Mouse (Mus musculus) limb, embryonic 12.5 days (tissue): ENCODE results near the gene Il9. TPM values are rescaled to one million over a fixed set of nuclear protein-coding genes. Genes with fewer than 3 reads are reported as not detected.

Source experiments
- ATAC-seq: fragments of 200-750 bp; cut with Nextera tagmentation; 2 replicates; pipeline ENCODE4 v1.8.0; 2017; ENCODE audit warnings: low read depth, moderate TSS enrichment; ENCODE audit not compliant: insufficient number of reproducible peaks, insufficient read depth, low FRiP score, low TSS enrichment
- H3K27ac ChIP-seq: fragments of 300-500 bp; sonication (generic); 2 replicates; pipeline ENCODE4 v1.5.1; 2016; ENCODE audit warnings: mild to moderate bottlenecking, moderate library complexity
- H3K27me3 ChIP-seq: fragments of 300-500 bp; sonication (generic); 2 replicates; pipeline ENCODE4 v1.6.1; 2016; ENCODE audit warnings: mild to moderate bottlenecking, moderate library complexity
- H3K36me3 ChIP-seq: fragments of 300-500 bp; sonication (generic); 2 replicates; pipeline ENCODE4 v1.6.1; 2016; ENCODE audit warnings: mild to moderate bottlenecking, moderate library complexity
- H3K4me1 ChIP-seq: fragments of 300-500 bp; sonication (generic); replicated peaks from 2 replicates; pipeline ENCODE4 v1.6.1; 2016
- H3K4me2 ChIP-seq: fragments of 300-500 bp; sonication (generic); 2 replicates; pipeline ENCODE4 v1.6.1; 2016; ENCODE audit warnings: mild to moderate bottlenecking, moderate library complexity
- H3K4me3 ChIP-seq: fragments of 300-500 bp; sonication (generic); replicated peaks from 2 replicates; pipeline ENCODE4 v1.5.1; 2016; ENCODE audit warnings: mild to moderate bottlenecking
- H3K9ac ChIP-seq: fragments of 300-500 bp; sonication (generic); replicated peaks from 2 replicates; pipeline ENCODE4 v1.6.1; 2016; ENCODE audit warnings: mild to moderate bottlenecking, moderate library complexity
- H3K9me3 ChIP-seq: fragments of 300-500 bp; sonication (generic); 2 replicates; pipeline ENCODE4 v1.6.1; 2016; ENCODE audit warnings: mild to moderate bottlenecking, moderate library complexity
- WGBS: fragments of 180-500 bp; shearing (Covaris S2); methylation state at CpG from one replicate; pipeline ENCODE4 v1.1.7; 2016; 5-methylcytosine and 5-hydroxymethylcytosine counted together
- polyA plus RNA-seq: library from polyadenylated mRNA; unstranded; fragments of >200 nt; fragmentation: Nextera tagmentation; extraction: Ambion mirVana; gene quantifications from 2 replicates; pipeline ENCODE4 v1.2.1, GENCODE M21; 2016

The Il9 gene
- polyA plus RNA-seq, 1 experiment from 2014 or later, result not detected

DNA sequence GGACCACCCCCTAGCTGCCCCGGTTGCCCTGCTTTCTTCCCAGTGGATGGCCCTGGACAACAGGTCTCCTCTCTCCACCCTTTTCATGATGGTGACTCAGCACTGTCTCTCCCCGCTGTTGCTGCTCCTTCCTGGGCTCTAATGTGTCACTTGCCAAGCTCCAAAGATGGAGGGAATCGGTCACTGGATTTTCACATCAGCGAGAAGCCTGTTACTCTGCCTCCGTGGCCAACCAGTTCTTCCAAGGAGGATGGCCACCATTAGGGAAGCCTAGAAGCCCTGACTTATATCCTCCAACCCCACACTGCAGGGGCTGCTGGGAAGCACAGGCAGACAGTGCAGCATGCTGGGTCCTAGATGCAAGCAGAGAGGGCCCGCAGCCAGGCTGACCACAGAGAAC lies 10.8 kb downstream of the Il9 start:
- H3K4me2 ChIP-seq, result no peak overlapping the region
- H3K4me3 ChIP-seq, result no peak overlapping the region
- H3K4me1 ChIP-seq, result peaks cover 6% of the 10 kb centered on the region
- 87% methylated on average over 6 of the region's 6 CpGs for WGBS
- H3K9me3 ChIP-seq, result no peaks in the 10 kb centered on the region
- H3K27me3 ChIP-seq, result no peaks in the 10 kb centered on the region; the same call in 1 of the 2 replicates
- H3K9ac ChIP-seq, result no peak overlapping the region
- no peaks in the 10 kb centered on the region for H3K36me3 ChIP-seq
- no peak for ATAC-seq
- H3K27ac ChIP-seq, result no peak overlapping the region

- no peak for ATAC-seq
- Histone ChIP-seq H3K4me2 (no peak overlapping the region), H3K27me3 (peaks cover 2% of the 10 kb centered on the region), H3K36me3 (no peaks in the 10 kb centered on the region), H3K4me1 (peaks cover 6% of the 10 kb centered on the region), H3K27ac (no peak overlapping the region), H3K9ac (no peak overlapping the region), H3K4me3 (no peak overlapping the region), H3K9me3 (no peaks in the 10 kb centered on the region)
- 88% methylated on average over 4 of the region's 4 CpGs for WGBS
Observed at GRCm38 (mm10) chr13:56468536-56468935, 13.5 kb downstream of the Il9 start.

DNA sequence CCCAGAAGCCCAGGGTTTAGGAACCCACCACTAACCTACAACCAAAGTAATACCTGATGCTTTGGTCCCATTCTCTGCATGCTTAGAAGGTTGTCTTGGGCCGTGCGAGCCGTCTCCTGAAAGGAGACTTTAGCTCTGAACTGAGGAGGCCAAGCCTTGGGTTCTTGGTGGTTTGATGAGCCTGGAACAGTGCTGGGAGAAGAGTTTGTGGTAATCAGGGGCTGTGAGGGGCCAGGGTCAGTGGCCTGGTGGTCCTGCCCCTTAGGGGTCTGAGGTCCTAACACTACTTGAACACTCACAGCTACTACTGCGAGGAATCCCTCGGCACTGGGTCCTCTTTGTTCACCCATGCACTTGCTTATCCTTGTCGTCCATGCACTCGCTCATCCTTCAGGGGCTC lies 14.3 kb downstream of the Il9 start:
- H3K4me1 ChIP-seq, result peaks cover 6% of the 10 kb centered on the region
- H3K36me3 ChIP-seq, result no peaks in the 10 kb centered on the region
- no peak overlapping the region for H3K4me3 ChIP-seq
- H3K9me3 ChIP-seq, result no peaks in the 10 kb centered on the region
- no peak for ATAC-seq
- H3K9ac ChIP-seq, result no peak overlapping the region
- H3K27me3 ChIP-seq, result peaks cover 4% of the 10 kb centered on the region
- no peak overlapping the region for H3K4me2 ChIP-seq
- H3K27ac ChIP-seq, result no peak overlapping the region
- WGBS, result 88% methylated on average over 7 of the region's 7 CpGs

- Histone ChIP-seq H3K4me1 (no peaks in the 10 kb centered on the region; the same call in 1 of the 2 replicates), H3K4me3 (no peak overlapping the region), H3K9me3 (no peaks in the 10 kb centered on the region), H3K27ac (no peak overlapping the region), H3K9ac (no peak overlapping the region), H3K4me2 (no peak overlapping the region), H3K36me3 (no peaks in the 10 kb centered on the region), H3K27me3 (peaks cover 4% of the 10 kb centered on the region)
- no peak for ATAC-seq
- 67% methylated on average over 6 of the region's 6 CpGs for WGBS
Observed at GRCm38 (mm10) chr13:56463750-56464149, 18.3 kb downstream of the Il9 start.

DNA sequence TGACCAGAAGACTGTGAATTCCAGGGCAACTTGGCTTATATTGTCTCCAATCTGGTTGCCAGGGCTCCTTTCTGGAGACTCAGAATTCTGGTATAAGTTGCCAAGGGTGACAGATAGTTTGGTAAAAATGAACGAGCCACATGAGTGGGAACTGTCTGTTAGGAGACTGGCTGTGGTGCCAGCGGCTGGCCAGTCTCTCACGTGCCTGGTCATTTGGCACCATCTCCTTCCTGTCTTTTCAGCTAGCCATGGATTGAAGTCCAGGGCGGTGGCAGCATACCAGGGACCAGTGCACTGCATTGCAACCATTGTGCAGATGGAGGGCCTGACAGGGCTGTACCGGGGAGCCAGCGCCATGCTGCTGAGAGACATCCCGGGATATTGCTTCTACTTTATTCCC lies 18.8 kb downstream of the Il9 start:
- H3K36me3 ChIP-seq, result no peaks in the 10 kb centered on the region
- no peak for ATAC-seq
- peaks cover 4% of the 10 kb centered on the region for H3K27me3 ChIP-seq
- no peaks in the 10 kb centered on the region; the same call in 1 of the 2 replicates for H3K4me1 ChIP-seq
- no peak overlapping the region for H3K4me3 ChIP-seq
- no peak overlapping the region for H3K4me2 ChIP-seq
- H3K9ac ChIP-seq, result no peak overlapping the region
- H3K27ac ChIP-seq, result no peak overlapping the region
- 88% methylated on average over 7 of the region's 7 CpGs for WGBS
- H3K9me3 ChIP-seq, result no peaks in the 10 kb centered on the region

DNA sequence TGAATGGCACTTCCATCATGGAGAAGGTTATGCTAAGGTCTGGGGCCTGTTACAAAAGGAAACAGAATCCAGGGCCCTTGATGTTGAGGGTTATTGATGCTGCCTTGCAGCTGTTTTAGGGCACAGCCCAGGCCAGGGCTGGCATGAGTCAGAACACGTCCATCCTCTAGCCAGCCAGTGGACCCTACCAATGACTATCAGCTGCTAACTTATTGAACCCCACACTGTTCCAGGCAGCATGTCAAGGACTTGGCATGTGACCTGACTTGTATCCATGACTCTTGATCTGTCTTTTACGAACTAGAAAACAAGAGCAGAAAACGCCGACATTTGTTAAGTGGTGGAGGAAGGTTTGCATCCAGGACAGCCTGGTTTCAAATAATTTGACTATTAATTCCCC lies 19.3 kb downstream of the Il9 start:
- no peak overlapping the region for H3K27ac ChIP-seq
- no peaks in the 10 kb centered on the region for H3K36me3 ChIP-seq
- ATAC-seq, result no peak
- no peaks in the 10 kb centered on the region for H3K9me3 ChIP-seq
- peaks cover 4% of the 10 kb centered on the region; the same call in 1 of the 2 replicates for H3K27me3 ChIP-seq
- no peak overlapping the region for H3K4me3 ChIP-seq
- WGBS, result 80% methylated on average over 4 of the region's 4 CpGs
- no peak overlapping the region for H3K9ac ChIP-seq
- no peak overlapping the region for H3K4me2 ChIP-seq
- peaks cover 1% of the 10 kb centered on the region; the same call in 1 of the 2 replicates for H3K4me1 ChIP-seq

DNA sequence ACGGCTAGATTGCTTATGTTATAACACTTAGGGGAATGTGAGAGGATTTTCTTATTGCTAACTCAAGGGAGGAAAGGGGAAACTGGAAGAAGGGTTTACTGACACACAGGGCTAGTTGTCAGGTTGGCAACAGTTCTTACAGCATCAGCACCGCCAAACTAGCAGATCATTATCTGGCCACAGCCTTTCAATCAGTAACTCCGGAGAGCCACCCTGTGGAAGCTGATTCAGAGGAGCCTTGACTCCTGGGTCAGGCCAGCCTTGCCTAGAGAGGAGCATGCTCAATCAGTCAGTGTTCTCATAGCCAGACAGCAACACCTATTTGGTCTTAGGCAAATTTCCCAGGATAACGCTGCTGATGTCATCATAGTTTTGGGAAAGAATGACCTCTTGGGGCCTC lies 20.6 kb downstream of the Il9 start:
- no peaks in the 10 kb centered on the region for H3K36me3 ChIP-seq

DNA sequence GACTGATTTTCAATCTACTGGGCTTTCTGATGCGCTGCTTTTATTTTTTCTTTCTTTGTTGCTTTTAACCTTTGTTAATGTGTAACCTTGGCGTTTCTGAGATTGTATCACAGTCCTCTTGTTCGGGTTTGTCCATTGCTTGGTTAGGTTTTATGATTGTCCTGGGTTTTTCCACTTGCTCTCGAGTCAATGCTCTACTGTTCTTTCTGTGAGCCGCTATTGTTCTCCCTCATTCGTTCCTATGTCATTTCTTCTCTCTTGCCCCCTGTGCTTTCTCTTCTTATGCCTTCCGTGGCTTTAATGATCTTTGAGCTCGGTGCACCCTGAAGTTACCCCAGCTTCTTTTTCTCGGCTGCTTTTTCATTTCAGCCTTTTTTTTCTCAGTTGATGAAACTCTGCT lies 24.0 kb downstream of the Il9 start:
- Histone ChIP-seq H3K4me1 (peaks cover 3% of the 10 kb centered on the region; the same call in 1 of the 2 replicates), H3K4me2 (no peak overlapping the region; the same call in 1 of the 2 replicates), H3K9ac (no peak overlapping the region), H3K4me3 (no peak overlapping the region), H3K27ac (no peak overlapping the region), H3K36me3 (no peaks in the 10 kb centered on the region), H3K9me3 (no peaks in the 10 kb centered on the region), H3K27me3 (no peaks in the 10 kb centered on the region)
- ATAC-seq, result no peak
- 69% methylated on average over 9 of the region's 9 CpGs for WGBS

More for the DNA sequence above, 20.6 kb downstream of the Il9 start:
- Histone ChIP-seq H3K27me3 (peaks cover 4% of the 10 kb centered on the region; the same call in 1 of the 2 replicates), H3K4me2 (no peak overlapping the region), H3K9me3 (no peaks in the 10 kb centered on the region), H3K9ac (no peak overlapping the region), H3K4me3 (no peak overlapping the region), H3K27ac (no peak overlapping the region), H3K4me1 (peaks cover 3% of the 10 kb centered on the region; the same call in 1 of the 2 replicates)
- ATAC-seq, result no peak
- 81% methylated on average over 4 of the region's 4 CpGs for WGBS

GRCm38 (mm10) chr13:56450035-56450434 lies 32.0 kb downstream of the Il9 start:
- Histone ChIP-seq H3K4me1 (no peaks in the 10 kb centered on the region), H3K27ac (no peak overlapping the region), H3K27me3 (peaks cover 3% of the 10 kb centered on the region; the same call in 1 of the 2 replicates), H3K4me2 (no peak overlapping the region), H3K4me3 (no peak overlapping the region), H3K9me3 (no peaks in the 10 kb centered on the region), H3K9ac (no peak overlapping the region), H3K36me3 (no peaks in the 10 kb centered on the region)
- 78% methylated on average over 8 of the region's 8 CpGs for WGBS
- ATAC-seq, result no peak

DNA sequence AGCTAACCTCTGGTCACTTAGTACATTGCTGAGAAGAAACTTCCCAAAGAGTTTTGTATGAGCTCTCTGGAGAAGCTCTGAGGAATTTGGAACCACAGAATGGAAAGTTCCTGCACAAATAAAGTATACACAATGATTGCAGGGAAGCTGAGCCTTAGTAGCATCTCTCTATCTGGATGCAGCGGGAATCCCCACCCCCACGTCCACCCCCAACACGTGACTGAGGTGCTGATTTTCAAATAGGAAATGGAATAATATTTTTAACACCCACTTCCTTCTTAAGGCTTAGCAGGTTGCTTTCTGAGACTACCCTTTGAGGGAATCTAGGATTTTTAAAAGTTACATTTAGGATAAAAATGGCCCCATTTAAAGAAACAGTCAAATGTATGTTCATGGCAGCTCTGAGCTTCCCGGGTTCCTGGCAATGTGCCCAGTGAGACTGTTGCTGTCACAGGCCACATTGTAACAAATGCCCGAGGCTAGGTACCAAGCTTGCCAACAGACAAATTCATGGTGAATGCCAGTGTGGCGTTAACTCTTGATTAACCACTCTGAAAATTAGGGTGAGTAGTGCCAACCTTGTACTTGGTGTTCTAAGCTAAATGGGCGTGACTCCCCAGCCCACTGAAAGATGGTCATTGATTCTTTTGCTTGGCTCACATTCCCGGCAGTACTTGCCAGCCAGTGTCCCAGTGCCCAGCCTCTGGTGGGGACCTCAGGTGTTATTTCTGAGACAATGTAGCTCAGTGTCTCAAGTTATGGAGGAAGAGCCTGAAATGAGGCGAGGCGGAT lies 32.6 kb downstream of the Il9 start:
- no peak overlapping the region for H3K27ac ChIP-seq
- peaks cover 3% of the 10 kb centered on the region; the same call in 1 of the 2 replicates for H3K27me3 ChIP-seq
- no peak overlapping the region for H3K4me2 ChIP-seq
- H3K4me1 ChIP-seq, result no peaks in the 10 kb centered on the region
- no peak for ATAC-seq
- no peak overlapping the region for H3K4me3 ChIP-seq
- WGBS, result 76% methylated on average over 10 of the region's 10 CpGs
- H3K36me3 ChIP-seq, result no peaks in the 10 kb centered on the region
- no peaks in the 10 kb centered on the region for H3K9me3 ChIP-seq
- no peak overlapping the region for H3K9ac ChIP-seq

GRCm38 (mm10) chr13:56444996-56445395 lies 37.0 kb downstream of the Il9 start:
- H3K4me2 ChIP-seq, result no peak overlapping the region
- ATAC-seq, result no peak
- no peaks in the 10 kb centered on the region for H3K36me3 ChIP-seq
- H3K4me1 ChIP-seq, result no peaks in the 10 kb centered on the region
- peaks cover 13% of the 10 kb centered on the region for H3K27me3 ChIP-seq
- no peak overlapping the region for H3K27ac ChIP-seq
- no peak overlapping the region for H3K9ac ChIP-seq
- H3K9me3 ChIP-seq, result no peaks in the 10 kb centered on the region
- H3K4me3 ChIP-seq, result no peak overlapping the region
- WGBS, result 84% methylated on average over 6 of the region's 6 CpGs

DNA sequence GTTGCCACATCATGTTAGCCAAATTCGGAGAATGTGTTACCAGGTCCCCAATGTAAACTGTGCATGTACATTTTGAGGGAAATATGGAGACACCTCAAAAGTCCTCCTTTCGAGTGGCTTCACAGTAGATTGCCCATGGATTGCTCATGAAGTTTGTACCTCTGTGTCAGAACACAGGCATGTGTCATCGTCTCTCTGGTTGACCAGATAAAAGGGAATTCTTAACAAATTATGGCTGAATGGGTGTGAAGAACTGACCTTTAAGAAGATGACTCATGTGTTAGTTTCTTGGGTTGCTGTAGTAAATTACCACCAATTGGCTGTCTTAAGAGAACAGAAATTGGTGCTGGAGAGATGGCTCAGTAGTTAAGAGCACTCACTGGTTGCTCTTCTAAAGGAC lies 37.9 kb downstream of the Il9 start:
- no peak for ATAC-seq
- no peak overlapping the region for H3K4me2 ChIP-seq
- H3K4me1 ChIP-seq, result no peaks in the 10 kb centered on the region
- H3K9ac ChIP-seq, result no peak overlapping the region
- H3K9me3 ChIP-seq, result no peaks in the 10 kb centered on the region
- no peak overlapping the region for H3K27ac ChIP-seq
- H3K4me3 ChIP-seq, result no peak overlapping the region
- 97% methylated on average over 3 of the region's 3 CpGs for WGBS
- peaks cover 22% of the 10 kb centered on the region for H3K27me3 ChIP-seq
- H3K36me3 ChIP-seq, result no peaks in the 10 kb centered on the region
